Mouse (Mus musculus): Measurements from ENCODE around the gene Tdrd3.

DNA sequence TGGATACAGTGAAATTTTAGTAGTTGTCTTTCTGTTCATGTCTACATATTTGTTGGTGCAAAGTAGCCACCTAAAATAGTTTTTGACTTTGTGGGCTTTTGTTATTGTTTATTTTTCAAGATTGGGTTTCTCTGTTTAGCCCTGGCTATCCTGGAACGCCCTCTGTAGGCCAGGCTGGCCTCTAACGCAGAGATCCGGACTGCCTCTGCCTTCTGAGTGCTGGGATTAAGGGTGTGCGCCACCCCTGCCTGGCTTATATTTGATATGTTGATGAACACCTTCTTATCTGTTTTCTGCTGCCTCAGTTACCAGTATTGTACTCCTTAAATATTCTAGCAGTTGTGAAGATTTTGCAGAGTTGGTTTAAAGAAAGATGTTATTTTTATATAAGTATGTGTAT is 10.6 kb downstream of the Tdrd3 start:
- no peak for TF ChIP-seq CTCF (conservative IDR thresholded peaks at IDR 0.05; ENCODE audit: insufficient read depth, insufficient read length, low read depth, low read length)
- TF ChIP-seq POLR2A (IDR thresholded peaks at IDR 0.05; ENCODE audit: low read depth, low read length), result no peak

Data from kidney, adult 2 months (tissue).